Mouse (Mus musculus): ENCODE results near the gene Mlc1.

The Mlc1 gene

DNA sequence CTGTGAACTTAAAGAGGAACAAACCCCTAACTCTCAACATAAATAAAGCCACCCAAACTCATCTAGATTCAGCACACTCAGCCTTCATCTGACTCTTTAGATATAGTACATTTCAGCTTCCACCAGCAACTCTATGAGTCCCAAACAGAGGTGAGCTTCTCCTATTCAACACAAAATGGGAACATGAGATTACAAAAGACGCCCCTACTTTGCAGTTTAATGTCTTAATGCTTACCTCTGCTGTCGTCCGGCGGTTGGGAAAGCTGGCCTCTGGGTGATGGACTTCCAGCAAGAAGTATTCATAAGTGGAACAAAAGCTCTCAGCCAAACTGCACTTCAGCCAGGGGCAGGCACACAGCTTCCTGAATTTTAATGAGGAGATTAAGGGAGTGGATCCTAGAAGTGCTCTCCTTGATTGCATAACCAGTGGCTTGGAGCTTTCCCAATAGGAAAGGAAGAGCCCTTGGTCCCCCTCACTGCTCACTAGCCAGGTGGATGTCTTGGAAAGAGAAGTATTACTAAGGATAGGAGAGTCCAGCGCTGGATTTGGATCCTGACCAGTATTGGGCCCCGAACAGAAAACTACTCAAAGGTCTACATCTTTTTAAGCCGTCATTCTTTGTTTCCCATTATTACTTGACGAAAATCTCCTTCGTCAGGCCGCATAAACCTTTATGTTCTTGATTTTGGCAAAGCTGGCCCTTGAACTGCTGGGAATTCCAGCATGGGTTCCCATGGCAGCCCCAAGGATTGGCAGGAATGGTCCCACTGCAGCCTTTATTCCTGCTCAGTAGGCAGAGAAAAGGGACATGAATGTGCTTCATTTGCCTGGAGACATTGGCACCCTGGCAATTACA is at the start of gene Mlc1:
Mlc1 (minus strand) TSS at position 727 of the 857 bp plus-strand sequence.
- ATAC-seq (ENCODE audit: insufficient number of reproducible peaks, low FRiP score, low TSS enrichment): no peak

DNA sequence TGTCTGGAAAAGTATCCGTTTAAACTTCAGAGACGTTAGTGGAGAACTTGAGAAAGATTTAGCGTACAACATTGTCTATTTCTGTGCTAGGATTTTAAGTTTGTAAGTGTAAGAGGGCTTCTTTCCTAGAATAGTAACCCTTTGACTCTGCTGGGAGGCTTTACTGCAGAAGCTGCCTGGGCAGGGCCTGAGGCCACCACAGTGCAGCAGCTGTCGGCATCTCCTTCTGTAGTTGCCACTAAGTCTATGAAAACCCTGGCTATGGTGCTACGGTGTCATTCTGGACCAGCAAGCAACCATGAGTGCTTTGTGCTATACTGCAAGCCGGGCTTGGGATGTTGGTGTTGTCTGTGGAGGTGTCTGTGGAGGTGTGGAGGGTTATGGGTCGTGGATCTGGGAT is 41.7 kb upstream of the Mlc1 start:
- no peak for ATAC-seq (ENCODE audit: insufficient number of reproducible peaks, low FRiP score, low TSS enrichment)

DNA sequence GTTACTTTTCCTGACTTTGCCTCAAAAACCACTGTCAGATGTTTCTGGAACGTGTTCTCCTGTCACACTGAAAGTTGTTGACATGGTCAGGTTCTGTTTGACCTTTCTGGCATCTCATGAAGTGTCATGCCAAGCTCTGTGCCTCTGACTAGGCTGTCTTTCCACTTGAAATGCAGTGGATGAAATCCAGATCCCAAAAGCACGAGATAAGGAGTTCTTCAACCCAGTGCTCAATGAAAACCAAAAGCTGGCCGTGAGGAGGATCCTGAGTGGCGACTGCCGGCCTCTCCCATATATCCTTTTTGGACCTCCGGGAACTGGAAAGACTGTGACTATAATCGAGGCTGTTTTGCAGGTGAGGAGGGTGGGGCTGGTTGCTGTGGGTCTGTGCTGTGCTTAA is 41.3 kb upstream of the Mlc1 start:
- no peak for ATAC-seq (ENCODE audit: insufficient number of reproducible peaks, low FRiP score, low TSS enrichment)

DNA sequence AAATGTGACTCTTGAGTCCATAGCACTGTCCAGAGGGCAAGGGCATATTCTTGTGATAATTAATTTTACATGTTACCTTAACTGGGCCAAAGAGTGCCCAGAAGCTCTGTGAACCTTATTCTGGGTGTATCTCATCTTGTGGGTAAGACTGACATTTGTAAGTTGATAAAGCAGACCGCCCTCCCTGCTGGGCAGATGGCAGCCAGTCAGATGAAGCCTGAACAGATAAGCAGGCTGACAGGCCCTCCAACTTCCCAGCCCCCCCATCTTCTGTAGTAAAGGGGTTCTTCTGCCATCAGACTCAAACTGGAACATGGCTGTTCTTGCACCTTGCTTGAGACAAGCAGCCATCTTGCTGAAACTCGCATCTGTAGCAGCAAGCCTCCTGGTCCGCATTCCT is 37.9 kb upstream of the Mlc1 start:
- ATAC-seq (ENCODE audit: insufficient number of reproducible peaks, low FRiP score, low TSS enrichment): no peak

DNA sequence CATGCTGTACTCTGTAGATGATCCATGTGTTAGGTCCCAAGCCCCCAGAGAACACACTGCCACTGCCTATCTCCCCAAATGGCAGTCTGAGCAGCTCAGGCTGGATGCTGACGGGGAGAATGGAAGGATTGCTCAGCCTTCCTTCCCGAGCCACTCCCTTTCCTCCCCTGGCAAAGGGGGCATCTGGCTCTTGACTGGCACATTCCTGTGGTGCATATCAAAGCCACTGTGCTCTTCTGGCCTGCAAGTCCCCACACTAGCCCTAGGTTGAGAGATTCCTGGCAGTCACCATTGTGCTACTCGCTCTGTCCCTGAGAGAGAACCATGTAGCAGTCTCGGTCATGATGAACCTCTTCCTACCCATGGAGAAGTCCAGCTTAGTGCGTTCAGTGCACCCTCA is 29.0 kb upstream of the Mlc1 start:
- ATAC-seq (ENCODE audit: insufficient number of reproducible peaks, low FRiP score, low TSS enrichment): no peak

DNA sequence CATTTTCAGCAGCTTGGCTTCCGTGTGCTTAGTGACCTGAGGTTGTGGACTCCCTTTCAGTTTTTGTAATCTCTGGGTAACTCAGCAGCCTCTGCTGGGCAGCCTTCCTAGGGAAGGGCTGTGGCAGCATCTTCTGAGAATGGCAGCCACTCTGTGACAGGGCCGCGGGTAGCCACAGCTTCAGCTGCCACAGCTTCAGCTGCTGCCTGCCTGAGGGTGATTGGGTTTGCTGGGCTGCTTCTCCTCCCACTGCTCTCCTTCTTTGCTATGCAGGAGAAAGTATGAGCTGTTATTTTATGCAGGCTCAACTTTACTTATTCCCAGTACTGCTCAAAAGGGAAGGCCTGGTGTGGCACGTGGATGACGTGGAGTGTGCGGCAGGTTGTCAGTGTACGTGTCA is 28.2 kb upstream of the Mlc1 start:
- no peak for ATAC-seq (ENCODE audit: insufficient number of reproducible peaks, low FRiP score, low TSS enrichment)

DNA sequence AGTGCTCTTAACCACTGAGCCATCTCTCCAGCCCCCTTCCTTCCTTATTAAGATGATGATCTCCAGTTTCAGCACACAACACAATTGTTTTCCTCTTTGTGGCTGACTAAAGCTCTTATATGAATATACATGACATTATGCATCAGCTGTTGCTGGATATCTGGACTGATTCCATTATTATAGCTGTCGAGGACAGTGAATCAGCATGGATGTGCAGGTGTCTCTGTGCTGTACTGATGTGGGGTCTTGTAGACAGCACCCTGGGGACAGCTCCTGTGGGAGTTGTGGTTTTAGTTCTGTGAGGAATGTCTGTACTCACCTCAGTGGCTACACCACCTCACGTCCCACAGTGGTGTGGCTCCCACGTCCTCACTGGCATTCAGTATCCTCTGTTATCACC is 22.4 kb upstream of the Mlc1 start:
- ATAC-seq (ENCODE audit: insufficient number of reproducible peaks, low FRiP score, low TSS enrichment): no peak

DNA sequence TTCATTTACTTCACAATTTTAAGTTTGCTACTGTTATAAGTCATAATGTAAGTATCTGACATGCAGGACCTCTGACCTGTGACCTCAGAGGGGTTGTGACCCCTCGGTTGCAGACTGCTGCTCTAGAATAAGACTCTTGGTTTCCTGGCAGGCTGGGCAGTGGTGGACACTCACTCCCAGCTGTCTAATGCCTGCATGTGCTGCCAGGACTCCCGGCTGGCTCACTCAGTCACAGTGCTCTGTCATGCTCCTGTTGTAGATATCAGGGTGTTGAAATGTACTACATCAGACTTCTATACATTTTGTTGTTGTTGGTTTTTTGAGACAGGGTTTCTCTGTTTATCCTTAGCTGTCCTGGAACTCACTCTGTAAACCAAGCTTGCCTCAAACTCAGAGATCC is 21.6 kb upstream of the Mlc1 start:
- no peak for ATAC-seq (ENCODE audit: insufficient number of reproducible peaks, low FRiP score, low TSS enrichment)

DNA sequence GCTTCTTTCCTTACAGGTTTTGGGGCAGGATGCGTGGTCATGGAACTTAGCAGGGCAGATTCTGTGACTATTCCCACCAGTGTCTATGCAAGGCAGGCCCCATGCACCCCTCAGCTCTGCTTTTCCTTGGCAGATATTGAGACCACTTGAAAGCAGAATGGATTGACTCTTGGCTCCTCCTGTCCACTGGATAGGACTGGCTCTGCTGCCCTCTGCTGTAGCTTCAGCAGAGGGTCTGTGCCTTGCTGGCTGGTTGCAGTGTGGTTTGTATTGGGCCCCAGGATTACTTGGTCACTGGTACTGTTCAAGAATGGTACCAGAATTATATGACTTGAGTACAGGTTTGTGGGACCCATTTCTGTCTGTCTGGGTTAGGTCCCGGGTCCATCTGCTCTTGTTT is 20.3 kb upstream of the Mlc1 start:
- no peak for ATAC-seq (ENCODE audit: insufficient number of reproducible peaks, low FRiP score, low TSS enrichment)

DNA sequence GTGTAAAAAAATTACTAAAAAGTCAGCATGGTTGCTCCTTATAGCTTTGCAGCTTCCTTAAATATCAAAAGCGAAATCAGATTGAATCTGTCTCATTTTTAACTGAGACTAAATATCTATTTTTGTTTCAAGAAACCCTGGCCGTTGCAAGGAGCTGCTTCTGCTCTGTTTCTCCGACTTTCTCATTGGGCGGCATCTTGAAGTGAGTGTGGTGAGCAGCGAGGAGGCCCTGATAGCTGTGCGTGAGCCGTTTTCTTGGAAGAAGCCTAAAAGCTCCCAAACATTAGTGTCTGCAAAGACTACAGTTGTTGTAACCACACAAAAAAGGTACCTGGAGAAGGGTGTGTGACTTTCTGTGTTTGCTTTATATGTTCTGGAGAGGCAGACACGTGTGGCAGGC is 19.8 kb upstream of the Mlc1 start:
- no peak for ATAC-seq (ENCODE audit: insufficient number of reproducible peaks, low FRiP score, low TSS enrichment)

DNA sequence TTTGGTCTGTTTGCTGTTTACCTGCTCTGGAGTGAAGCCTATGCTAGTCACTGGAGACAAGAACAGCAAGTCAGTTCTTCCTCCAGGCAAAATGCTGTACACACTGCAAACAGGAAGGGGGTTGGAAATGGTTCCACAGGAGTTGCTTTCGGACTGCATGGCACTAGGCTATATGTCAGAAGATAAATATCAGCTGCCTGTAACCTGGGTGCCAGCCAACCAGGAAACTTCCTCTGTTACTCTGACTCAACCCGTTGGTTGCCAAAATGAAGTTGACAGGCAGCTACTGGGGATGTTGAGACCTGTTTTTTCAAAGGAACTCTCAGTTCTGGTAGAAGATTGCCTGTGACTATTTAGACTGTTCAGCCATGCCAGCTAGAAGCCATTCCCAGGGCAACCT is 10.4 kb upstream of the Mlc1 start:
- ATAC-seq (ENCODE audit: insufficient number of reproducible peaks, low FRiP score, low TSS enrichment): no peak

DNA sequence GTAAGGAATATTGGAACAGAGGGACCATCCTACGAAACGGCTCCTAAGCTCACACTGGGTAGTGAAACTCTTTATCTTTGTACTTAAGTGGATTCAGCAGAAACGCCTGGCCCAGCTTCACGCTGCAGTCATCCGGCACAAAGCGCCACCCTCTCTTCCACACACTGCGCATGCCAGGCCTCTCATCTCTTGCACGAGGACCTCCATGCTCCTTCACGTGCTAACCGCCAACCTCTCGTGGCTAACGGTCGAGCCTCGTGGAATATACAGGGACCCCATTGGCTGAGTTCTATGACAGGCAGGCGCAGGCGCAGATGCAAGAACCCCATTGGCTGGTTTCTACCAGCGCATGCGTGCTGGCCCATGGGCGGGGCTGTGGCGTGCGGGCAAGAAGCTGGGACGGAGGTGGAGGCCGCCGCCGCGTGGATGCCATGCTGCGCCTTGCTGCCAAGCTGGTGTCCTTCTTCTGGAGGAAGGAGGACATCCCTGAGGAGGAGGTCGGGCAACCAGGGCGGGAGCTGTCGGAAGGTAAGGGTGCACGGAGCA is 3.8 kb upstream of the Mlc1 start, which contains the start of gene Mov10l1:
Mov10l1 (plus strand) TSS at position 376 of the 546 bp plus-strand sequence.
- ATAC-seq (ENCODE audit: insufficient number of reproducible peaks, low FRiP score, low TSS enrichment): no peak

DNA sequence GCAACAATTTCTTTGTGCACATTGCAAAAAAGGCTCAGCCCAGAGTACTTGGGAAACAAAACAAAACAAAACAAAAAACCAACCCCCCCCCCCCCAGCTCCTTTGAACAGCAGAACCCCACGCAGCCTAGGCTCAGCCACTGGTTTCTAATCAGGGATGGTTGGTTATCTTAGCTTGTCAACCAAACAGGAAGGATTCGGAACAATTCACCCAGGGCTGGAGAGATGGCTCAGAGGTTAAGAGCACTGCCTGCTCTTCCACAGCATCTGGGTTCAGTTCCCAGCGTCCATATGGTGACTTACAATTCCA is 285 bp upstream of the Mlc1 start:
- ATAC-seq (ENCODE audit: insufficient number of reproducible peaks, low FRiP score, low TSS enrichment): no peak

DNA sequence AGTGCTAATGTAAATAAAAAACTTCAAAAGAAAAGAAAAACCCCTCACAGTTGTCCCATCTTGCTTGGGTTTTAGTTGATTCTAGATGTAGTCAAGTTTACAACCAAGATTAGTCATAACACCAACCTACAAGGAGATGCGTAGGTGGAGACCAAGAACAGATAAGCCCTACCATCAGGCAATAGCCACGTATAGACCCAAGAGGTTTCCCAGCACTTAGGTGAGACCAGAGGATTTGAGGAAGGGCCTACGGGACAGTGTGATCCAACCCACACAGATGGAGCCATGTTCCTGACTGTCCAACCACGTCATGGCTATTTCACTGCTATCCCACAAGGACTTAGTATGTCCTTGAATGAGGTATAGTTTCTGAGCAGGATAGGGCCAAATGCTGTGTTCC is 6.5 kb downstream of the Mlc1 start:
- ATAC-seq (ENCODE audit: insufficient number of reproducible peaks, low FRiP score, low TSS enrichment): no peak

DNA sequence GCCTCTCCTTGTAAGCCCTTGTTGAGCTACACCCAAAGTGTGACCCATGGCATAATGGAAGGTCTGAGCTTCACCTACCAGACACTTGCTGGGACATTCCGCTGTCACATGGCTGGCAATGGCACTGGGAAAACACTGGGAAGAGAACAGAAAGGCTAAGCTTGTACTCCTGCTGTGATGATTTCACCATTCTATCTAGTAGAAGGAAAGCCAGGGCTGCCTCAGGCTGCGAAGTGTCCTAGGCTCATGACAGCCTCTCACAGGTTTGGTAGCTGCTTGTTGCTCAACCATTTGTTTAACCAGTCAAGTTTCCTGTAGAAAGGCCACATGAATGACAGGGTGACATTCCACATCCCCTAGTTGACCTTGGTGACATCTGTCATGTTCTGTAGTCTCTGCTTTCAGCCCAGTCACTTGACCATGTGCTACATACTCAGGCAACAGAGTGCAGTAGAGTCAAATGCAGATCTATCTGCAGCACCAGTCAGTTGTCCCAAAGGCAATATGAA is 14.7 kb downstream of the Mlc1 start:
- ATAC-seq (ENCODE audit: insufficient number of reproducible peaks, low FRiP score, low TSS enrichment): no peak

DNA sequence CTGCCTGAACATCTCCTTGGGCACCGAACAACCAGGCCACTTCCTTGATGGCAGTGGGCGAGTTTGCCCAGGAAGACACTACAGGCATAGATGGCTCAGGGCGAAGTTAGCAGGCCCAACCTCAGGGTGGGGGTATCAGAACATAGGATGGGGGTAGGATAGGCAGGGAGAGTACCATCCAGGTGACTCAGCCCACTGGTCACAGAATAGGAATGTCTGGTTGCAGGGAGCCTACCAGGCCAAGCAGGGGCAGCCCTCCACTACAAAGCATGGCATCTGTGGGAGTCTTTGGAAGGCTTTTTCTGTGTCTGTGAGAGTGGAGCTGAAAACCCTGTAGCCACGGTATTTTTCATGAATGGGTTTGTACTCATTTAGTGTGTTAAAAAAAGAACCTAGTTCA is 21.3 kb downstream of the Mlc1 start:
- ATAC-seq (ENCODE audit: insufficient number of reproducible peaks, low FRiP score, low TSS enrichment): no peak

DNA sequence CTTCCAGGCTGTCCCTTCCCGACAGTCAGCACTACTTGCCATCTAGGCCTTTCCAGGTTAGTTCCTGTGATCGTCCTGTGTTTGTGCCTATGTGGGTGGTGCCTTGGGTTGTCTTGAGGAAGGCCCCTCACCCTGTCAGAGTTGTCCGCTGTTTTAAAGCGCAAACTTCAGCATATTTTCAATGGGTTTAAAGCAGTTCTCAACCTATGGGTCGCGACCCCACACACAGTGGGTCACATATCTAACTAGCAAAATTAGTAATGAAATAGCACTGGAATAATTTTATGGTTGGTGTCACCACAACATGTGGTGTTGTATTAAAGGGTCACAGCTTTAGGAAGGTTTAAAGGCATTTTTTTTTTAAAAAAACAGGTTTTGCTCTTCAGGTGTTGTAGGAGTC is 23.5 kb downstream of the Mlc1 start:
- no peak for ATAC-seq (ENCODE audit: insufficient number of reproducible peaks, low FRiP score, low TSS enrichment)

DNA sequence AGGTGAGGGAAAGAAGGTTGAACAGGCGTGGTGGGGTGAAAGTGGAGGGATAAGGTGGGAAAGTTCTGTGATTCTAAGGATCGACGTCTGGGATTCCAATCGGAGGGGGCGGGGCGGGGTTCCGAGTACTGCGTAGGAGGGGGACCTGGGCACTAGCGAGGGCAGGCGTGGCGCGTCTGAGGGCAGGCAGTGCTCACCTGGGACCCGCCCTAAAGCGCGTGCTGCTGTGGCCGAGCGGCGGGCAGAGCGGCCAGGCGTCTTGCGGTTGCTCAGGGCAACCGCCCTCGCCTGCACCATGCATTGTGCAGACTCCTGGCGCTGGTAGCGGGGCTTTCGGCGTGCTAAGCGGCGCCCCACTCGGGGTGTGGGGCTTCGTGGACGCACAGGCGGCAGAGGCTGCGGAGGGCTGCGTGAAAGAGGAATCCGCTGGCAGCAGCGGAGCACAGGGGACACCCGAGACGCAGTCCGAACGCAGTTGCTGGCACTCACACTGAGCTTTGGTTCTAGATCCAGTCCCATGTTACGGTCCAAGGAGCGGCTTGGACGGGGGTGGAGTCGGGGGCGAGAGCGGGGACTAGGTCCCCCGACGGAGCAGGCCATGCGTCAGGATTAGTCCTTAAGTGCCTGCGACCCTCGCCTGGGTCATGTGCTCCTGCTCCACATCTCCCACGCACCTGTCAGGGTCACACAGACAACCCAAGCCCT is 24.3 kb downstream of the Mlc1 start, which contains the start of gene Ttll8:
Ttll8 (minus strand) TSS at position 51 of the 705 bp plus-strand sequence.
- ATAC-seq (ENCODE audit: insufficient number of reproducible peaks, low FRiP score, low TSS enrichment): no peak

DNA sequence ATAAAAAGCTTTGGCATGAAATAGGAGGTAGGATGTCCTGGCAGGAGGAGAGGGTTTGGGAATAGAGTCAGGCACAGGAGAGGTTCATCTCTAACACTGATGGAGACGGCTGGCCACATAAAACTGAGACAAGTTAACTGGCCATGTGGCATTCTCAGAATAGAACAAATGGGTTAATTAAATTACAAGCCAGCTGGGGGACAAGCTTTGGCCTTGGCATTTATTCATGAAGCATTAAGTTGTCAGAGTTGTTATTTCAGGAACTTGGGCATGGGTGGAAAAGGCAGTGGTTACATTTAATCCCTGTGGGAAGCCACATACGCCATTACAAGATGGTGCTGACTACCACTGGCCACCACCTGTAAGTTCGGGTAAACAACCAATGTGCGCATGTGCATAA is 27.6 kb downstream of the Mlc1 start:
- no peak for ATAC-seq (ENCODE audit: insufficient number of reproducible peaks, low FRiP score, low TSS enrichment)

DNA sequence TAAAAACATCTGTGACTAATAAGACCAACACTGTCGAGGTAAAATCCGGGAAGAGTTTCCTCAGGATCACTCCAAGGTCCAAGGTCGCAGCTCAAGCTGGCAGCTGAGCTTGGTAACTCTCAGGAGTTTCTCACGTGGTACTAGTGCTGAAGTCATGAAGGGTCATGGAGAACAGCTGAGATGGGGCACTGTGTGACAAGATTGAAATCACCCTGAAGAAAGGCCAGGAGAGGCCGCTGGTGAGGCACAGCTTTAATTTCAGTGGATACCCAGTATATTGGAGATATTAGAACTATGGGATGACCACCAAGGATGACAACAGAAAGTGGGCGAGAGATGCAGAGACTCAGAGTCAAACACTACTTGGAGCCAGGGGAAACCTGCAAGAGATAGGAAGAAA is 32.0 kb downstream of the Mlc1 start:
- ATAC-seq (ENCODE audit: insufficient number of reproducible peaks, low FRiP score, low TSS enrichment): no peak

DNA sequence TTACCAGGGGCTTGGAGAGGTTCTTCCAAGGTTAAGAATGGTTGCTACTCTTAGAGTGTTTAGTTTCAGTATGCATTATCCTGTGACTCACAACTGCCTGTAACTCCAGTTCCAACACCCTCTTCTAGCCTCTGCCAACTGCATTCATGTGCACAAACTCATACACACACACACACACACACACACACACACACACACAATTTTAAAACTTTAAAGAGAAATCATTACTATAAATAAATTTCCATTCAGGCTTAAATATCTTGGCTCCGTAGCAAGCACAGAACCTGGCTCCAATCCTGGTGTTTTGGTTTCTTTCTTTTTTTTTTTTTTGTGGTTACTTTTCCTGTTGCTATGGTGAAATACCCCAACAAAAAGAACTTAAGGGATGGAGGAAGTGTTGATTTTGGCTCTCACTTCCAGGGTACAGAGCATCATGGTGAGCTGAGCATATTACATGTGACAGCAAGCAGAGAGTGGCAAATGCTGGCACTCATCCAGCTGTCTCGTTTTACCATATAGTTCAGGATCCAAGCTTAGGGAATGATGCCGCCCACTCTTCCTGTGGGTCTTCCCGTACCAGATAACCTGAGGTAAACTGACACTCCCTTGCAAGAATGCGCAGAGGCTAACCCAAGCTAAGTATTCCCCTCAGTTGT is 34.8 kb downstream of the Mlc1 start:
- ATAC-seq (ENCODE audit: insufficient number of reproducible peaks, low FRiP score, low TSS enrichment): no peak

Measured in cerebellum, adult (tissue).